Mouse (Mus musculus) heart, adult 2 months (tissue): ENCODE data around the gene Slf2. TPM values are rescaled to one million over a fixed set of nuclear protein-coding genes. Genes with fewer than 3 reads are reported as not detected.

Source experiments
- DNase-seq, 2 experiments: peaks; one replicate each; pipeline ENCODE4 v3.0.0; 2021
- H3K27ac ChIP-seq: fragments of 200-600 bp; 2 replicates; pipeline ENCODE4 v1.8.1; 2022
- H3K27me3 ChIP-seq: fragments of 200-500 bp; 2 replicates; pipeline ENCODE4 v1.6.1; 2012; ENCODE audit warnings: mild to moderate bottlenecking, low read length, inconsistent platforms, mixed read lengths; ENCODE audit not compliant: control insufficient read depth, insufficient read depth
- H3K36me3 ChIP-seq: fragments of 200-500 bp; 2 replicates; pipeline ENCODE4 v1.6.1; 2012; ENCODE audit warnings: low read length, inconsistent platforms; ENCODE audit not compliant: control insufficient read depth, insufficient read depth
- H3K4me1 ChIP-seq: fragments of 200-500 bp; 2 replicates; pipeline ENCODE4 v1.6.1; 2011; ENCODE audit warnings: low read length; ENCODE audit not compliant: control insufficient read depth, insufficient read depth
- H3K4me3 ChIP-seq: fragments of 200-600 bp; 2 replicates; pipeline ENCODE4 v1.8.1; 2022
- H3K79me2 ChIP-seq: fragments of 200-500 bp; replicated peaks from 2 replicates; pipeline ENCODE4 v1.6.1; 2012; ENCODE audit warnings: mild to moderate bottlenecking, inconsistent platforms, low read length, moderate library complexity, mixed read lengths; ENCODE audit not compliant: control insufficient read depth, insufficient read depth
- H3K9ac ChIP-seq: fragments of 200-500 bp; 2 replicates; pipeline ENCODE4 v1.6.1; 2012; ENCODE audit warnings: low read depth, mild to moderate bottlenecking, control low read depth, inconsistent platforms, low read length, mixed read lengths
- CTCF ChIP-seq: fragments of 200-600 bp; IDR thresholded peaks from 2 replicates; pipeline ENCODE4 v1.8.1; 2022; ENCODE audit warnings: antibody characterized with exemption, mild to moderate bottlenecking, moderate library complexity
- EP300 ChIP-seq: fragments of 200-500 bp; IDR thresholded peaks from 2 replicates; pipeline ENCODE4 v1.6.1; 2011; ENCODE audit warnings: low read depth, low read length, control low read depth; ENCODE audit not compliant: insufficient read depth
- POLR2A ChIP-seq: fragments of 200-500 bp; IDR thresholded peaks from 2 replicates; pipeline ENCODE4 v1.6.1; 2011; ENCODE audit warnings: mild to moderate bottlenecking, low read depth, low read length, control low read depth; ENCODE audit not compliant: insufficient read depth
- WGBS: fragments of 180-500 bp; shearing (Covaris S2); methylation state at CpG from one replicate; pipeline ENCODE4 v1.1.7; 2018; 5-methylcytosine and 5-hydroxymethylcytosine counted together
- intact Hi-C: fragments of 180-260 bp; cut with DNase I; formaldehyde crosslinking; loops from one replicate; pipeline ENCODE4 v1.15.1; 2025
- polyA plus RNA-seq: library from polyadenylated mRNA; depleted of rRNA; stranded (reverse); fragments of >200 nt; gene quantifications from 2 replicates; pipeline ENCODE4 v1.2.3, GENCODE M21; 2012
- total RNA-seq, 2 experiments: library from RNA; stranded (reverse); gene quantifications; 2 replicates each; pipeline ENCODE4 v1.2.3; 2021

The Slf2 gene
- total and polyA plus RNA-seq, 3 experiments = 16.6 to 23.0 (median 18.4) TPM

GRCm38 (mm10) chr19:44918171-44918570 is 12.8 kb upstream of the Slf2 start:
- Histone ChIP-seq H3K36me3 (no peaks in the 10 kb centered on the region), H3K4me3 (no peak overlapping the region), H3K79me2 (no peaks in the 10 kb centered on the region), H3K9ac (no peak overlapping the region), H3K27ac (no peak overlapping the region), H3K27me3 (no peaks in the 10 kb centered on the region), H3K4me1 (no peaks in the 10 kb centered on the region; the same call in none of the 2 replicates)
- no peak for DNase-seq
- no peak for TF ChIP-seq POLR2A
- TF ChIP-seq CTCF = no peak
- TF ChIP-seq EP300 = no peak
- whole genome bisulfite sequencing = 97% methylated on average over 6 of the region's 6 CpGs
- intact Hi-C loops = no loop called here

GRCm38 (mm10) chr19:44921466-44922139 is 9.3 kb upstream of the Slf2 start:
- Histone ChIP-seq H3K27ac (no peak overlapping the region), H3K27me3 (no peaks in the 10 kb centered on the region), H3K4me3 (no peak overlapping the region), H3K36me3 (no peaks in the 10 kb centered on the region), H3K79me2 (no peaks in the 10 kb centered on the region), H3K4me1 (no peaks in the 10 kb centered on the region), H3K9ac (no peak overlapping the region)
- 69% methylated on average over 1 of the region's 1 CpGs for WGBS
- no peak for DNase-seq
- TF ChIP-seq POLR2A = no peak
- no peak for TF ChIP-seq CTCF
- no peak for TF ChIP-seq EP300
- intact Hi-C loops = no loop called here

GRCm38 (mm10) chr19:44922521-44922920 is 8.4 kb upstream of the Slf2 start:
- TF ChIP-seq POLR2A (no peak), EP300 (no peak), CTCF (no peak)
- Histone ChIP-seq H3K27ac (no peak overlapping the region), H3K79me2 (no peaks in the 10 kb centered on the region), H3K36me3 (no peaks in the 10 kb centered on the region), H3K4me3 (no peak overlapping the region), H3K9ac (no peak overlapping the region), H3K4me1 (no peaks in the 10 kb centered on the region), H3K27me3 (no peaks in the 10 kb centered on the region)
- DNase-seq = no peak
- WGBS = 79% methylated on average over 2 of the region's 2 CpGs
- intact Hi-C loops = no loop called here

GRCm38 (mm10) chr19:44924699-44925098 is 6.3 kb upstream of the Slf2 start:
- Histone ChIP-seq H3K4me1 (peaks cover 2% of the 10 kb centered on the region), H3K27me3 (no peaks in the 10 kb centered on the region), H3K36me3 (peaks cover 6% of the 10 kb centered on the region; the same call in 1 of the 2 replicates), H3K79me2 (no peaks in the 10 kb centered on the region), H3K27ac (no peak overlapping the region), H3K4me3 (no peak overlapping the region), H3K9ac (no peak overlapping the region)
- TF ChIP-seq CTCF (no peak), POLR2A (no peak), EP300 (no peak)
- DNase-seq = no peak
- intact Hi-C loops = no loop called here
- WGBS = 46% methylated on average over 5 of the region's 5 CpGs

- H3K27me3 ChIP-seq = no peaks in the 10 kb centered on the region
- H3K79me2 ChIP-seq = no peaks in the 10 kb centered on the region
- TF ChIP-seq EP300 (no peak), POLR2A (no peak), CTCF (no peak)
- WGBS = 79% methylated on average over 6 of the region's 6 CpGs
- intact Hi-C loops = no loop called here
- H3K27ac ChIP-seq = no peak overlapping the region
- peaks cover 2% of the 10 kb centered on the region for H3K4me1 ChIP-seq
- no peak for DNase-seq
- H3K36me3 ChIP-seq = peaks cover 6% of the 10 kb centered on the region; the same call in 1 of the 2 replicates
- H3K9ac ChIP-seq = no peak overlapping the region
- no peak overlapping the region for H3K4me3 ChIP-seq
Observed at GRCm38 (mm10) chr19:44926781-44927180, 4.2 kb upstream of the Slf2 start.

- DNase-seq = no peak
- H3K36me3 ChIP-seq = peaks cover 9% of the 10 kb centered on the region
- intact Hi-C loops = no loop called here
- TF ChIP-seq CTCF = no peak
- no peak for TF ChIP-seq EP300
- TF ChIP-seq POLR2A = no peak
- H3K79me2 ChIP-seq = no peaks in the 10 kb centered on the region
- no peak overlapping the region for H3K9ac ChIP-seq
- no peaks in the 10 kb centered on the region for H3K27me3 ChIP-seq
- H3K4me1 ChIP-seq = peaks cover 4% of the 10 kb centered on the region
- no peak overlapping the region; the same call in 1 of the 2 replicates for H3K27ac ChIP-seq
- WGBS = 34% methylated on average over 1 of the region's 1 CpGs
- H3K4me3 ChIP-seq = no peak overlapping the region
Observed at GRCm38 (mm10) chr19:44927250-44927649, 3.7 kb upstream of the Slf2 start.
